Mouse (Mus musculus) kidney, embryonic 14.5 days (tissue): Measurements from ENCODE around the gene Pde4b. TPM values are rescaled to one million over a fixed set of nuclear protein-coding genes. Genes with fewer than 3 reads are reported as not detected.

Experiments
- ATAC-seq: fragments of 200-750 bp; cut with Nextera tagmentation; 2 replicates; pipeline ENCODE4 v1.8.0; 2017; ENCODE audit warnings: moderate number of reproducible peaks, mild to moderate bottlenecking, moderate TSS enrichment, moderate library complexity; ENCODE audit not compliant: low FRiP score, low TSS enrichment
- H3K27ac ChIP-seq: fragments of 300-500 bp; sonication (generic); 2 replicates; pipeline ENCODE4 v1.5.1; 2014; ENCODE audit warnings: low read depth, mild to moderate bottlenecking, low read length, moderate library complexity, mixed read lengths
- H3K27me3 ChIP-seq: fragments of 300-500 bp; sonication (generic); 2 replicates; pipeline ENCODE4 v1.6.1; 2014; ENCODE audit warnings: mild to moderate bottlenecking, low read length; ENCODE audit not compliant: control insufficient read depth, insufficient read depth
- H3K36me3 ChIP-seq: fragments of 300-500 bp; sonication (generic); 2 replicates; pipeline ENCODE4 v1.6.1; 2014; ENCODE audit warnings: low read length, mixed read lengths; ENCODE audit not compliant: control insufficient read depth, insufficient read depth
- H3K4me1 ChIP-seq: fragments of 300-500 bp; sonication (generic); 2 replicates; pipeline ENCODE4 v1.6.1; 2014; ENCODE audit warnings: low read length, mixed read lengths; ENCODE audit not compliant: control insufficient read depth, insufficient read depth
- H3K4me2 ChIP-seq: fragments of 300-500 bp; sonication (generic); replicated peaks from 2 replicates; pipeline ENCODE4 v1.6.1; 2014; ENCODE audit warnings: low read depth, mild to moderate bottlenecking, low read length
- H3K4me3 ChIP-seq: fragments of 300-500 bp; sonication (generic); 2 replicates; pipeline ENCODE4 v1.5.1; 2014; ENCODE audit warnings: mild to moderate bottlenecking, low read length
- H3K9ac ChIP-seq: fragments of 300-500 bp; sonication (generic); 2 replicates; pipeline ENCODE4 v1.6.1; 2014; ENCODE audit warnings: low read depth, mild to moderate bottlenecking, low read length, moderate library complexity
- H3K9me3 ChIP-seq: fragments of 300-500 bp; sonication (generic); 2 replicates; pipeline ENCODE4 v1.6.1; 2016; ENCODE audit warnings: low read length; ENCODE audit not compliant: control insufficient read depth
- WGBS: fragments of 180-500 bp; shearing (Covaris S2); extraction: QIAGEN DNeasy Blood & Tissue Kit; methylation state at CpG from one replicate; pipeline ENCODE4 v1.1.7; 2014; 5-methylcytosine and 5-hydroxymethylcytosine counted together
- polyA plus RNA-seq: library from polyadenylated mRNA; unstranded; fragments of >200 nt; fragmentation: Nextera tagmentation; extraction: Ambion mirVana; gene quantifications from 2 replicates; pipeline ENCODE4 v1.2.1, GENCODE M21; 2014

The Pde4b gene
- polyA plus RNA-seq, 1 experiment from 2014 or later, result 10.4 TPM

- Histone ChIP-seq H3K9ac (no peak overlapping the region), H3K9me3 (no peaks in the 10 kb centered on the region), H3K27me3 (no peaks in the 10 kb centered on the region), H3K4me2 (no peak overlapping the region), H3K4me3 (no peak overlapping the region), H3K27ac (no peak overlapping the region), H3K36me3 (no peaks in the 10 kb centered on the region), H3K4me1 (peaks cover 3% of the 10 kb centered on the region; the same call in 1 of the 2 replicates)
- WGBS, result 65% methylated on average over 15 of the region's 15 CpGs
- ATAC-seq, result no peak
These were observed 419.3 kb downstream of the Pde4b start for GRCm38 (mm10) chr4:102506376-102507280.

- 82% methylated on average over 9 of the region's 9 CpGs for WGBS
- H3K27ac ChIP-seq, result 0 out of 2 replicates have a peak overlapping the region, but pooled peaks have one; percentile 24
These were observed 420.0 kb downstream of the Pde4b start for GRCm38 (mm10) chr4:102507344-102507743.

DNA sequence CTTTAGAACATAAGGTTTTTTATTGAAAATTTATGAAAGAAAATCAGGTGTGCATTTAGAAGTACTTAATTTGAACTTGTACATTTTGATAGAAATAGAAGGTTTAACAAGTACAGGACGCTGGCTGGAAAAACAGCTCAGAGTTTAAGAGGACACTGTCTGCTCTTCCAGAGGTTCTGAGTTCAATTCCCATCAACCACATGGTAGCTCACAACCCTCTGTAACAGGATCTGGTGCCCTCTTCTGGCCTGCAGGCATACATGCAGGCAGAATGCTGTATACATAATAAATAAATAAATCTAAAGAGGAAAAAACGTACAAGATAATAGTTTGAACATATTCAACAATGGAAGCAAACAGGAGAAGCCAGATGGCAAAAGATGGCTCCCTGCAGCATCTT is 420.4 kb downstream of the Pde4b start:
- Histone ChIP-seq H3K27me3 (no peaks in the 10 kb centered on the region), H3K9me3 (no peaks in the 10 kb centered on the region), H3K36me3 (no peaks in the 10 kb centered on the region), H3K4me1 (peaks cover 8% of the 10 kb centered on the region; the same call in 1 of the 2 replicates), H3K4me3 (no peak overlapping the region), H3K27ac (no peak overlapping the region), H3K9ac (no peak overlapping the region), H3K4me2 (no peak overlapping the region)
- ATAC-seq, result no peak
- WGBS, result 93% methylated on average over 2 of the region's 2 CpGs

More at GRCm38 (mm10) chr4:102507344-102507743, 420.0 kb downstream of the Pde4b start:
- no peak overlapping the region for H3K4me3 ChIP-seq
- H3K4me2 ChIP-seq, result no peak overlapping the region
- H3K4me1 ChIP-seq, result peaks cover 8% of the 10 kb centered on the region; the same call in 1 of the 2 replicates
- H3K9ac ChIP-seq, result no peak overlapping the region
- no peaks in the 10 kb centered on the region for H3K36me3 ChIP-seq
- no peaks in the 10 kb centered on the region for H3K27me3 ChIP-seq
- no peaks in the 10 kb centered on the region for H3K9me3 ChIP-seq
- ATAC-seq, result no peak

DNA sequence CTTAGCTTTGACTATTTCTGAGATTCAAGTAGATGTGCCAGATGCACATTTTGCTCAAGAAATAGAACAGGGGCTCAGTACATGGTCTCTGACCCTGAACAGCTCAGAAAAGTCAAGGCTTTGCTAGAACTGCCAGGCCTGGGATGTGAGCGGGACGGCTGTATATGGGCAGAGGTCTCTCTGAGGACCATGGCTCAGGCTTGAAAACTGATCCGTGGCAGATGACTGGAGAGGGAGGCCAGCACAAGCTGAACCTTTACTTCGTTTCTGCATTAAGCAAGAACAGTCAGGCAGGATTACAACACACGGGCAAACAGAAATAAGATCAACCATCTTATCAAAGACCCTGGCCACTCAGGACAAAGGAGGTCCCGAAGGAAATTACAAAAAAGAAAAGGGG is 422.7 kb downstream of the Pde4b start:
- H3K36me3 ChIP-seq, result no peaks in the 10 kb centered on the region
- H3K4me2 ChIP-seq, result no peak overlapping the region
- no peak overlapping the region for H3K4me3 ChIP-seq
- H3K27me3 ChIP-seq, result no peaks in the 10 kb centered on the region
- 55% methylated on average over 6 of the region's 6 CpGs for WGBS
- H3K27ac ChIP-seq, result no peak overlapping the region
- H3K9ac ChIP-seq, result no peak overlapping the region
- ATAC-seq, result no peak
- peaks cover 8% of the 10 kb centered on the region; the same call in 1 of the 2 replicates for H3K4me1 ChIP-seq
- H3K9me3 ChIP-seq, result no peaks in the 10 kb centered on the region

DNA sequence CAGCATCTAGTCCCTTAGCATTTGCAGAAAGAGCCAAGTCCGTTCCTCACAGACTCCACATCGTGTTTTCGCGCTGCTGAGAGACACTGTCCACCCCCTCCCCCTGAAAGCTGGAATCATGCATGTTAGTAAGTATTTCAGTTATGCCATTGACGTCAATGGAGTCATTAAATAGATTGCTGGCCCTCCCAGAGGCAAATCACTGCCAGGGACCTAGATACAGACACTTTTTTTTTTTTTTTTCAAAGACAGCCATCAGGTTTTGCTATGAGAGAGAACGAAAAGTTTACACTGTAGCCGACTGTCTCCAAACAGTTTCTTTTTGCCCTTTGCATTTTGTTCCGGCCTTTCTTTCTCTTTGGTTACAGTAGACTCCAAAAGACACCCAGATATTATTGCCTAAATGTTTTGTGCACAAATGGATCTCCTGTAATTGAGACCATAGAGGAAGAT is 423.6 kb downstream of the Pde4b start:
- peak overlapping the region; percentile 68; the same call in 1 of the 2 replicates for H3K27ac ChIP-seq
- peak; percentile 70 for ATAC-seq
- peaks cover 8% of the 10 kb centered on the region; the same call in 1 of the 2 replicates for H3K4me1 ChIP-seq
- H3K4me3 ChIP-seq, result no peak overlapping the region
- H3K27me3 ChIP-seq, result no peaks in the 10 kb centered on the region
- H3K9me3 ChIP-seq, result no peaks in the 10 kb centered on the region
- H3K4me2 ChIP-seq, result peak overlapping the region; percentile 34
- 40% methylated on average over 8 of the region's 8 CpGs for WGBS
- H3K36me3 ChIP-seq, result no peaks in the 10 kb centered on the region
- H3K9ac ChIP-seq, result no peak overlapping the region; the same call in 1 of the 2 replicates

- WGBS, result 16% methylated on average over 11 of the region's 11 CpGs
- Histone ChIP-seq H3K27ac (peak overlapping the region; percentile 68; the same call in 1 of the 2 replicates), H3K36me3 (no peaks in the 10 kb centered on the region), H3K4me3 (no peak overlapping the region), H3K4me2 (peak overlapping the region; percentile 34), H3K27me3 (no peaks in the 10 kb centered on the region), H3K9ac (no peak overlapping the region; the same call in 1 of the 2 replicates), H3K9me3 (no peaks in the 10 kb centered on the region), H3K4me1 (peaks cover 8% of the 10 kb centered on the region; the same call in 1 of the 2 replicates)
- ATAC-seq, result peak; percentile 44; the same call in 1 of the 2 replicates
These were observed 424.2 kb downstream of the Pde4b start for GRCm38 (mm10) chr4:102511511-102511910.

- no peak overlapping the region for H3K9ac ChIP-seq
- H3K27me3 ChIP-seq, result no peaks in the 10 kb centered on the region
- H3K9me3 ChIP-seq, result no peaks in the 10 kb centered on the region
- 88% methylated on average over 7 of the region's 7 CpGs for WGBS
- no peak overlapping the region for H3K4me3 ChIP-seq
- H3K4me1 ChIP-seq, result peaks cover 8% of the 10 kb centered on the region; the same call in 1 of the 2 replicates
- H3K4me2 ChIP-seq, result no peak overlapping the region
- H3K27ac ChIP-seq, result no peak overlapping the region
- H3K36me3 ChIP-seq, result no peaks in the 10 kb centered on the region
- ATAC-seq, result no peak
These were observed 425.6 kb downstream of the Pde4b start for GRCm38 (mm10) chr4:102512940-102513339.

- Histone ChIP-seq H3K4me2 (no peak overlapping the region), H3K27ac (no peak overlapping the region), H3K4me1 (peaks cover 8% of the 10 kb centered on the region; the same call in 1 of the 2 replicates), H3K27me3 (no peaks in the 10 kb centered on the region), H3K9ac (no peak overlapping the region), H3K9me3 (no peaks in the 10 kb centered on the region), H3K36me3 (no peaks in the 10 kb centered on the region), H3K4me3 (no peak overlapping the region)
- no peak for ATAC-seq
- WGBS, result 73% methylated on average over 5 of the region's 5 CpGs
These were observed 426.2 kb downstream of the Pde4b start for GRCm38 (mm10) chr4:102513514-102513913.
